Mouse (Mus musculus): ENCODE data around the gene Masp1.

Gene Masp1

GRCm38 (mm10) chr16:23401463-23401862 lies 119.2 kb downstream of the Masp1 start:
- CTCF ChIA-PET = interaction anchor here (0.6 kb wide), 1 partner anchor 122 kb away, joined by 5 read pairs; no protein-coding TSS in a partner anchor

All from spleen, embryonic (tissue).